Mouse (Mus musculus): ENCODE measurements around the gene Mtif2.
"Not testable (repeated sequence)": the region's sequence is repeated elsewhere in the genome, so short reads cannot be mapped to it uniquely, and the experiment has no call there.

Gene Mtif2

GRCm38 (mm10) chr11:29525988-29526794 is at the start of gene Mtif2:
Gene Mtif2, plus strand, starts transcription at chr11:29526408.
- DNase-seq, result peak; percentile 76 to 81

- no peak for DNase-seq
Observed at GRCm38 (mm10) chr11:29493135-29493534, 33.1 kb upstream of the Mtif2 start.

- DNase-seq, result no peak
Observed at GRCm38 (mm10) chr11:29496962-29497361, 29.2 kb upstream of the Mtif2 start.

- DNase-seq, result no peak
Observed at GRCm38 (mm10) chr11:29503948-29504893, 22.0 kb upstream of the Mtif2 start.

- DNase-seq, result no peak
Observed at GRCm38 (mm10) chr11:29504899-29505625, 21.1 kb upstream of the Mtif2 start.

GRCm38 (mm10) chr11:29509421-29509820 is 16.8 kb upstream of the Mtif2 start:
- no peak for DNase-seq

- DNase-seq, result no peak
Observed at GRCm38 (mm10) chr11:29512818-29513535, 13.2 kb upstream of the Mtif2 start.

GRCm38 (mm10) chr11:29514325-29514681 is 11.9 kb upstream of the Mtif2 start:
- no peak for DNase-seq

- peak; percentile 86 to 91 for DNase-seq
Observed at GRCm38 (mm10) chr11:29514682-29515412, 11.4 kb upstream of the Mtif2 start, which contains the start of gene Prorsd1. Gene Prorsd1, minus strand, starts transcription at chr11:29515033.

- DNase-seq, result no peak
Observed at GRCm38 (mm10) chr11:29538201-29538600, 12.0 kb downstream of the Mtif2 start.

- no peak for DNase-seq
Observed at GRCm38 (mm10) chr11:29544225-29544945, 18.2 kb downstream of the Mtif2 start.

- not testable (repeated sequence) for DNase-seq
Observed at GRCm38 (mm10) chr11:29545150-29545752, 19.0 kb downstream of the Mtif2 start.

GRCm38 (mm10) chr11:29546297-29546696 is 20.1 kb downstream of the Mtif2 start:
- not testable (repeated sequence) for DNase-seq

GRCm38 (mm10) chr11:29546762-29547161 is 20.6 kb downstream of the Mtif2 start:
- no peak for DNase-seq

- DNase-seq, result no peak
Observed at GRCm38 (mm10) chr11:29547249-29547751, 21.1 kb downstream of the Mtif2 start.

GRCm38 (mm10) chr11:29547752-29548503 is 21.7 kb downstream of the Mtif2 start, which contains the start of the genes Clhc1 and Rps27a:
Gene Clhc1, plus strand, starts transcription at chr11:29547950.
Gene Rps27a, minus strand, starts transcription at chr11:29548109.
- peak; percentile 93 to 95 for DNase-seq

- peak in 1 of 2 experiments; percentile 8 for DNase-seq
Observed at GRCm38 (mm10) chr11:29548504-29549424, 22.6 kb downstream of the Mtif2 start.

GRCm38 (mm10) chr11:29549425-29549778 is 23.2 kb downstream of the Mtif2 start:
- no peak for DNase-seq
